15 mouse cellular contexts compared by ENCODE assay signal in genomic region chr8:115234068-115234467, GRCm38 (mm10).
DNase-seq lines count a peak whose midpoint lies in the region; ATAC-seq and TF ChIP-seq lines count a peak whose summit lies in the region.
"Had no signal": no experiment of that assay in that cellular context is flagged by ENCODE, and none has a peak within 500 bp of the region (broad histone marks: within the 10 kb centered on the region; RNA-seq: fewer than 3 reads in every experiment).

No protein-coding gene starts in this region.

- no peaks in the 10 kb centered on the region for H3K27me3 ChIP-seq in liver, postnatal 0 days (ENCODE audit: insufficient read depth, low read length)
- H3K27me3 ChIP-seq: embryonic facial prominence, embryonic 15.5 days had no signal

- no peak for TF ChIP-seq EP300 in liver, postnatal 0 days (IDR thresholded peaks at IDR 0.05; ENCODE audit: low read depth)

- no peak for TF ChIP-seq CTCF in liver, postnatal 0 days (IDR thresholded peaks at IDR 0.05; ENCODE audit: low read depth)

- H3K4me1 ChIP-seq in liver, postnatal 0 days (ENCODE audit: insufficient read depth), result no peaks in the 10 kb centered on the region

- H3K27ac ChIP-seq in liver, postnatal 0 days (ENCODE audit: low read depth), result 0 out of 2 replicates have a peak overlapping the region, but pooled peaks have one; percentile 8
- H3K27ac ChIP-seq: embryonic facial prominence, embryonic 15.5 days; neural tube, embryonic 12.5 days had no signal

- 0 out of 2 replicates have a peak overlapping the region, but pooled peaks have one; percentile 3 for H3K4me3 ChIP-seq in liver, postnatal 0 days (ENCODE audit: low read depth, low read length)
- H3K4me3 ChIP-seq: embryonic facial prominence, embryonic 15.5 days; neural tube, embryonic 12.5 days had no signal

- DNase-seq in kidney, postnatal 10 days, result peak; percentile 18
- no peak for DNase-seq in kidney, postnatal 36 days
- peak; percentile 20 for DNase-seq in liver, postnatal 0 days
- DNase-seq in thymus, postnatal 0 days (ENCODE audit: low spot score), result peak; percentile 67
- DNase-seq in layer of hippocampus, adult 9-10 months (ENCODE audit: low spot score), result no peak
- DNase-seq in retina, embryonic 14.5 days (ENCODE audit: low spot score), result no peak
- no peak for DNase-seq in layer of hippocampus, adult 8-10 months (ENCODE audit: low spot score in 2 of 2)
- DNase-seq: cerebellum, postnatal 10 days; gastrocnemius, postnatal 36 days; heart, postnatal 14 days; right cerebral cortex, postnatal 14 days had no signal

- 38% methylated on average over 6 of the region's 6 CpGs for WGBS in liver, postnatal 0 days (ENCODE audit: insufficient replicate concordance)

- no peaks in the 10 kb centered on the region for H3K36me3 ChIP-seq in liver, postnatal 0 days (replicated peaks; ENCODE audit: insufficient read depth, low read length)
- H3K36me3 ChIP-seq: embryonic facial prominence, embryonic 15.5 days; neural tube, embryonic 12.5 days had no signal

- ATAC-seq in activated CD4-positive, CD25-positive, alpha-beta regulatory T cell, adult 4 months, result peak; percentile 92
- no peak for ATAC-seq in liver, postnatal 0 days
- ATAC-seq: forebrain, embryonic 16.5 days had no signal

- no peaks in the 10 kb centered on the region for H3K9me3 ChIP-seq in liver, postnatal 0 days (ENCODE audit: low read length)
- H3K9me3 ChIP-seq: embryonic facial prominence, embryonic 15.5 days; neural tube, embryonic 12.5 days had no signal

- H3K4me2 ChIP-seq in liver, postnatal 0 days (ENCODE audit: low read depth, low read length), result peak overlapping the region; percentile 31; the same call in 1 of the 2 replicates
- H3K4me2 ChIP-seq: embryonic facial prominence, embryonic 15.5 days; neural tube, embryonic 12.5 days had no signal

- no peak overlapping the region for H3K9ac ChIP-seq in liver, postnatal 0 days (replicated peaks)
- H3K9ac ChIP-seq: embryonic facial prominence, embryonic 15.5 days; neural tube, embryonic 12.5 days had no signal

Comparison
In these comparisons a context has a peak if more than half of its experiments do, and no peak if none do; other contexts are left out.
1. DNase-seq: peak in kidney, postnatal 10 days (single experiment), liver, postnatal 0 days (single experiment) and thymus, postnatal 0 days (single experiment); none in kidney, postnatal 36 days (0 of 2), layer of hippocampus, adult 9-10 months (single experiment), retina, embryonic 14.5 days (single experiment) and layer of hippocampus, adult 8-10 months (0 of 2).